Mouse (Mus musculus): ENCODE measurements around the gene Ccl24.
"Not testable (repeated sequence)": the region's sequence is repeated elsewhere in the genome, so short reads cannot be mapped to it uniquely, and the experiment has no call there.

The Ccl24 gene

DNA sequence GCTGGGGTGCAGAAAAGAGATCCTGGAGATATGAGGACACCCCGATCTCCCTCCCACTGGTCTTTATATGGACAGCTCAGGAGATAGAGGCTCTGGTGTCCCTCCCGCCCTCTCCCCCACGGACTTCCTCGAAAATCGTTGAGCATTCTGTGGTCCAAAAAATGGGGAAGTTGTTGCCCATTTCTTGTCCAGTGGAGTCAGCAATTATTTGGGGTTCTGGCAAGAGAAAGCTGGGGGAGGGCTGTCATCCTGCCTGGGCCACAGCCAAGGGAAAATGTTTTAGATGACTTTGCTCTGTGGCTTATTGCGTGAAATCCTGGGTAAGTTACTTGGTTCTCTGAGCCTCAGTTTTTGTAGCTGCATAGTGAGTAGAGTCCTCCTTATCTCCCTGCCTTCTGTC, at the start of gene Ccl24:
Gene Ccl24 (minus strand): TSS at position 44 of the 400 bp plus-strand sequence.
- DNase-seq (ENCODE audit: low spot score), result no peak

- no peak for DNase-seq (ENCODE audit: low spot score)
Measured at GRCm38 (mm10) chr5:135621725-135622124, 48.9 kb upstream of the Ccl24 start.

DNA sequence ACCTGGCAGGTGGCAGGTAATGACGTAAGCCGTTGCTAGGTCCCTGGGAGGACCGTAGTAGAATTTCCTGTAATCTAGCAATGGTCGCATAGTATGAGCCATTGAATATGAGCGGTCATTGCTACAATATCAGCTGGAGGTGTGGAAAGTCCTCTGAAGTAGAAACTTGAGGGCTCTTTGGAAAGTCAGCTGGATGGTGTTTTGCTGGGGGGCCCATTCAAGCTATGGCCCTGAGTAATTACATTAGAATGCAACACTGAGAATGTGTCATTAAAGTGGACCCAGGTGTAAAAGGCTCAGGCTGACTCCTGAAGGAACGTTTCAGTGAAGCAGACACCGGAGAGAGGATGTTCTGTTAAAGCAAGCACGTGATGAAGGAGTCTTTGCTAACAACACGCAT, 47.7 kb upstream of the Ccl24 start:
- no peak for DNase-seq (ENCODE audit: low spot score)

- not testable (repeated sequence) for DNase-seq (ENCODE audit: low spot score)
Measured at GRCm38 (mm10) chr5:135619741-135620140, 46.9 kb upstream of the Ccl24 start.

GRCm38 (mm10) chr5:135609794-135610193, 36.9 kb upstream of the Ccl24 start:
- no peak for DNase-seq (ENCODE audit: low spot score)

DNA sequence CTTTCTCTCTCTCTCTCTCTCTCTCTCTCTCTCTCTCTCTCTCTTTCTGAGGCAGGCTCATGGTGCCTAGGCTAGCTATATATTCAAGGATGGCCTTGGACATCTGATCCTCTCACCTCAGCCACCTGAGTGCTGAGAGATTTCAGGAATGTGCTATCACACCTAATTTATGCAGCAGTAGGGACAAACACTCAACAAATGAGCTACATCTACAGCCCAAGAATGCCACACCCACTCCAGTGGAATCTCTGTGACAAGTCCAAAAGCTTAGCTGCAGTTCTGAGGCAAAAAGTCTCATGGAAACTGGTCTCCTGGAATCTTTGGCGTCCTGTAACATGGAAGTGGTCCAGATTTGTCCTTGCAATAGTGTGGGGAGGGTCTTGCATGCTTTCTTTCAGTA, 34.7 kb upstream of the Ccl24 start:
- no peak for DNase-seq (ENCODE audit: low spot score)

DNA sequence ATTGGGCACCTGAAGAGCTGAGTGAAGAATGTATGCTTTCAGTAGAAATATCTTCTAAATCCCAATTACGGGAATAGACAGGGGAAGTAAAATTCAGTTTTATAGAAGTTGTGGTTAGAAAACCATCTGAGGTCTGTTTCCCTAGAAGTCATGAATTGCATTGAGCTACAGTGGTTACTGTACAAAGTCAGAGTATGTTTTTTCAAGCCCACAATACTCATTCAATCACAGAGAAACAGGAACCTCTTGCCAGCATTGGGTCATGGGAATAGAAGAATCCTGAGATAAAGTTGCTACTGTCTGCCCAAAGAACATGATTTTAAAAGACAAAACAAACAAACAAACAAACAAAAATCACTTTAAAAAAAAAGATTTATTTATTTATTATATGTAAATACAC, 33.9 kb upstream of the Ccl24 start:
- not testable (repeated sequence) for DNase-seq (ENCODE audit: low spot score)

DNA sequence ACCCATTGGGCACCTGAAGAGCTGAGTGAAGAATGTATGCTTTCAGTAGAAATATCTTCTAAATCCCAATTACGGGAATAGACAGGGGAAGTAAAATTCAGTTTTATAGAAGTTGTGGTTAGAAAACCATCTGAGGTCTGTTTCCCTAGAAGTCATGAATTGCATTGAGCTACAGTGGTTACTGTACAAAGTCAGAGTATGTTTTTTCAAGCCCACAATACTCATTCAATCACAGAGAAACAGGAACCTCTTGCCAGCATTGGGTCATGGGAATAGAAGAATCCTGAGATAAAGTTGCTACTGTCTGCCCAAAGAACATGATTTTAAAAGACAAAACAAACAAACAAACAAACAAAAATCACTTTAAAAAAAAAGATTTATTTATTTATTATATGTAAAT, 31.8 kb upstream of the Ccl24 start:
- DNase-seq (ENCODE audit: low spot score), result not testable (repeated sequence)

GRCm38 (mm10) chr5:135589996-135590784, 17.3 kb upstream of the Ccl24 start:
- DNase-seq (ENCODE audit: low spot score), result no peak

DNA sequence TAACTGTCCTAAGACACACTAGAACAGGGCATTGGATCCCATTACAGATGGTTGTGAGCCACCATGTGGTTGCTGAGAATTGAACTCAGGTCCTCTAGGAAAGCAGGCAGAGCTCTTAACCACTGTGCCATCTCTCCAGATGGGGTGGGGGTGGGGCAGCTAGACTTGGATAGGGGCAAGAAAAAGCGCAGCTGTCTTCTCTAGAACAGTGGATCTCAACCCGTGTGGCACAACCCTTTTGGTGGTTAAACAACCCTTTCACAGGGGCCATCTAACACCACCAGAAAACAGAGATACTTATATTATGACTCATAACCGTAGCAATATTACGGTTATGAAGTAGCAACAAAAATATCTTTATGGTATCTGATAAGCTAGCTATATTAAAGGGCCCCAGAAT, 14.9 kb upstream of the Ccl24 start:
- DNase-seq (ENCODE audit: low spot score), result no peak

DNA sequence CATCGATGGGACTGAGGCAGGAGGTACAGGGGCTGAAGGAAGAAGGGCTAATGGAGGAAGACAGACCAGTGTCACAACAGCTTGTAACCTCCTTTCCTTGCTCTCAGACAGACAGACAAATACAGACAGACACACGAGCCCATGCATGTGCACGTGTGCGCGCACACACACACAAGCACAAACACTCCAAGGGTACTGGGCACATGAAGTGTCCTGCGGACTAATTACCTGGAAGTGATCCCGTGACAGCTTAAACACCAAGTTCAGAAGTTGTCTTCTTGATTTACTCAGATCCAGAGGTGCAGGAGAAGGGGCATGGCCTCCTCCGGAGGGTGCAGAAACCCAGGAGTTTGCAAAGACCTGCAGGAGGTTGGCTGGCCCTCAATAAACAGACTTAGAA, 12.8 kb upstream of the Ccl24 start:
- DNase-seq (ENCODE audit: low spot score), result no peak

- DNase-seq (ENCODE audit: low spot score), result no peak
Measured at GRCm38 (mm10) chr5:135582330-135582729, 9.5 kb upstream of the Ccl24 start.

DNA sequence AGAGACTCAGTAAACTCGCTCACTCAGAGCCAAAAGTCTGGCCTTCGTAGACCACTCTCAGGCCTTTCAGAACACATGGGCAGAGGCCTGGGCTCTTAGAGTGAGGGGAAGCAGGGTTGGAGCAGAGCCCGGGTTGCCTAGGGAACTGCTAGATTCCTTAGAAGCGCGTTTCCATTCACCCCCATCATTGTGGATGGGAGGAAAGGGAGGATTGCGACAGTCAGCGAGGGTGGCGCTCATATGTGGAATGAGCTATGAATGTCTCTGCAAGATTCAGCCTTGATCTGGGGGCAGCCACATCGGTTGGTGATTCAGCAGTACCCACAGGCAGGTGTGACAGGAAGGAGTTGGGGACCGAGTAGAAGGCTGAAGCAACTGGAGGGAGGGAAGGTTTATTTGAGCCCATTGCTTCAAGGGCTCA, 6.5 kb upstream of the Ccl24 start:
- no peak for DNase-seq (ENCODE audit: low spot score)

DNA sequence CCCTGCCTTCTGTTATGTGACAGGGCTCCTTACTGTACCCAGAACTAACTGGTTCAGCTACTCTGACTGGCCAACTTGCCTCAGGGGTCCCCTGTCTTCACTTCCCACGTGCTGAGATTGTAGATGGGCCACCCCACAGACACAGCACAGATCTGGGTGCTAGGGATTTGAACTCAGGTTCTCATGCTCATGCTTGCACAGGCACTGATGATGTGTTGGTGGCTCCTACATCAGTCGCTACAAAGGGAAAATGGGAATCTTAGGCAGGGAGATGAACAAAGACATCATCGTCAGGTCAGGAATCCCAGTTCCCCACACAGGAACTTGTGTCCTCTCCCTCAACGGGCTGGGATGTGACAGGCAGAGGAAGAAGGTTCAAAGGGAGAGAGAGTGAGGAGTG, 3.2 kb upstream of the Ccl24 start:
- DNase-seq (ENCODE audit: low spot score), result no peak

DNA sequence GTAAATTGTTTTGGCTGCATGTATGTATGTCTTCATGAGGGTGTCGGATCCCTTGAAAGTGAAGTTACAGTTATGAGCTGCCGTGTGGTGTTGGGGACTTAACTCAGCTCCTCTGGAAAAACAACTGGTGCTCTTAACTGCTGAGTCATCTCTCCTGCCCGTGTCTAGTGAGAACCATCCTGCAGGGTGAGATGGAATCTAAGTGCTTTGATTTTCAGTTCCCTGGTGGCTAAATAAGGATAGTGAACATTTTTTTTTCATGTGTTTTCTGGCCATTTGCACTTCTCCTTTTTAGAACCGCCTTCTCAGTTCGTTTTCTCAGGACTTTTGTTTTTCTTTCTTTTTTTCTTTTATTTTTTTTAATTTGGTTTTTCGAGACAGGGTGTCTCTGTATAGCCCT, 4.2 kb downstream of the Ccl24 start:
- no peak for DNase-seq (ENCODE audit: low spot score)

DNA sequence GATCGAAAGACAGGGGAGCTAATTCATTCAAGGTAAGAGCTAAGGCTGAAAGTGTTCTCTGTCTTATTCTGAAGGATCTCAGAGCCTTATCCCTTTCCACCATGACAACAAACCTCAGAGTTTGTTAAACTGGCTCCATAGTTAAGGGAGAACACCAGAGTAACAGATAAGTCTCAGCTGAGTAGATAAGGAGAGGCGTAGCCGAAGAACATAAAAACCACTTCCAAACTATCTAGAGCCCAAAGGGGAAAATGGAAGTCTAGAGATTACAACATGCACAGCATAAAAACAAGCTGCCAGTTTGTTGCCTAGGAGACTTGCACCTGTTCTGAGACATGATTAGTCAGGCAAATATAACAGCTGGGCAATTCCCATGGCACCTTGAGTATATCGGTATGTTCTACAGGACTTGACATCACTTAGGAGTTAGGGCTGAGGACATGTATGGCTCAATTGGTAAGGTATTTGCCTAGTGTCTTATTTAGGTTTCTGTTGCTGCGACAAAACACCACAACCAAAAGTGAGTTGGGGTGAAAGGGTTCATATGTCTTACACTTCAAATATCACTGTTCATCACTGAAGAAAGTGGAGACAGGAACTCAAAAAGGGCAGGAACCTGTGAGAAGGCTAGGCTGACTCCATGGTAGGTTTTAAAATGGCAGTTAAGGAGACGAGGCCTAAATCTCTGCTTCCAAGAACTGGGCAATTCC, 5.1 kb downstream of the Ccl24 start:
- DNase-seq (ENCODE audit: low spot score), result no peak

- DNase-seq (ENCODE audit: low spot score), result no peak
Measured at GRCm38 (mm10) chr5:135563469-135563868, 9.4 kb downstream of the Ccl24 start, which contains the start of gene Ccl26. Ccl26 (minus strand) TSS chr5:135563569.

- DNase-seq (ENCODE audit: low spot score), result no peak
Measured at GRCm38 (mm10) chr5:135557671-135558070, 15.2 kb downstream of the Ccl24 start.

DNA sequence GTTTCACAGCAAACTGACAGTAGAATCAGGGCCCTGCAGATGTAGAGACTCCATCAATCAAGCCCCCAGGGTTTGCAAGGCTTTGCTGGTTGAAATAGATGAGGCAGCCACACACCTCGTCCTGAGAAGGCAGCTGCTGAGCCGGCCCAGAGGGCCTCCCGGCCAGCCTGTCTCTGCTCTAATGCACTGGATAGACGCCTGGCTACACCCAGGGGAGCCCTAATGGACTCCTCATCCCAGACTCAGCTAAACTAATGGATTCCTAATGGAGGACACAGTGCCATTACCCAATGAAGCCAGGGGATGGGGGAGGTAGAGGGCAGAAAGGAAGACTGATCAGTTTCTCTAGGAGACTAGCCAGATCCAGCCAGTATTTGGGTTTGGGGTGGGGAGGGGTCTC, 15.8 kb downstream of the Ccl24 start:
- peak; percentile 32 for DNase-seq (ENCODE audit: low spot score)

DNA sequence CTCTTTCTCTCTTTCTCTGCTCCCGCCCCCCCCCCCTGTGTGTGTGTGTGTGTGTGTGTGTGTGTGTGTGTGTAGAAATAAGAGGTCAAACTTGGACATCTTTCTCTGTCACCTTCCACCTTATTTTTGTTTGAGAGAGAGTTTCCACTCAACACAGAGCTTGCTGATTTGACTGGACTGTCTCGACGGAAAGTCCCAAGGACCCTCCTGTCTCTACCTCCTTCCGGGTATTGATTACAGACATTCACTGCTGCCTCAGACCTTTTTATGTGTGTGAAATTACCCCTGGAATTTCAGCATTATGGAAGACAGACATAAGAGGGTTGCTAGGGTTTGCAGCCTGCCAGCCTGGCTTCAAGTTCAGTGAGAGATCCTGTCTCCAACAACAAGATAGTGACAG, 16.6 kb downstream of the Ccl24 start:
- no peak for DNase-seq (ENCODE audit: low spot score)

- DNase-seq (ENCODE audit: low spot score), result no peak
Measured at GRCm38 (mm10) chr5:135551591-135551990, 21.3 kb downstream of the Ccl24 start.

- peak; percentile 50 for DNase-seq (ENCODE audit: low spot score)
Measured at GRCm38 (mm10) chr5:135550910-135551309, 21.9 kb downstream of the Ccl24 start.

DNA sequence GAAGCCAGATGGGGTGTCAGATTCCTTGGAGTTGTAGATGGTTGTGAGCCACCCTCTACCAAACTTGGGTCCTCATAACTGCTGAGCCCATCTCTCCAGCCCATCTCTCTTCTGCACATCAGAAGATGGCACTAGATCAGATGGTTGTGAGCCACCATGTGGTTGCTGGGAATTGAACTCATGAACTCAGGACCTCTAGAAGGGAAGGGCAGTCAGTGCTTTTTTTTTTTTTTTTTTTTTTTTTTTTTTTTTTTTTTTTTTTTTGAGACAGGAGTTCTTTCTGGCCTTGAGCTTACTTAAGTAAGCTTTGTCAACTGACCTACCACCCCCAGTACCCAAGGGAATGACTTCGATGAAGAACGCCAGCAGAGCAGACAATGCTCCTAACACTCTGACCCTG, 24.9 kb downstream of the Ccl24 start:
- DNase-seq (ENCODE audit: low spot score), result no peak

Measured in embryo, embryonic 10 days (tissue).